Mouse (Mus musculus) gonadal fat pad, adult 2 months (tissue): Measurements from ENCODE around the gene Immt. TPM values are rescaled to one million over a fixed set of nuclear protein-coding genes. Genes with fewer than 3 reads are reported as not detected.
A peak's percentile ranks its signal among the peaks of the same experiment; 100 is the strongest.

Experiments used
- DNase-seq: peaks from one replicate; pipeline ENCODE4 v3.0.0-alpha.2; 2012; ENCODE audit warnings: low read depth
- polyA plus RNA-seq: library from polyadenylated mRNA; depleted of rRNA; stranded (reverse); fragments of >200 nt; gene quantifications from 2 replicates; pipeline ENCODE4 v1.2.3, GENCODE M21; 2012; rRNA removed

Gene Immt
- 65.6 and 66.7 TPM in 2 replicates for polyA plus RNA-seq

- DNase-seq, result peak; percentile 83
Measured at GRCm38 (mm10) chr6:71830690-71831580, at the start of gene Immt. Immt (plus strand) TSS chr6:71831331.

DNA sequence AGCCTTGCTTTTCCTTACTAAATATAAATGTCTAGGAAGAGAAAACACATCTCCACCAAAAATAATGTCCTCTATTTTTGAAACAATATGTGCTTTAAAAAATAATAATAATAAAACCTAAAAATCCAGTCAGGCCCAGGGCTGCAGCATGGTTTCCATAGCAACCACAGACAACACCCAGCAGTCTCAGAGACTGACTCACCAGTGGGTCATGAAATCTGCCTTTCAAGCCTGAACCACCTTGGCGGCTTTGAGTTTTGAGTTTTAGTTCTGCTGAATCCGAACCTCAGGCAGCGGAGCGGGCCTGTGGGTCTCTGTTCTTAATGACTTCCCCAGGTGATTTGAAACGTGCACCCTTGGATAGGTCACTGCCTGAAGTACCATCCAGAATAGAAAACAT is 48.0 kb upstream of the Immt start:
- DNase-seq, result no peak

GRCm38 (mm10) chr6:71788348-71788747 is 42.8 kb upstream of the Immt start:
- DNase-seq, result no peak

GRCm38 (mm10) chr6:71791771-71792170 is 39.4 kb upstream of the Immt start:
- no peak for DNase-seq

GRCm38 (mm10) chr6:71799391-71799790 is 31.7 kb upstream of the Immt start:
- DNase-seq, result no peak

- no peak for DNase-seq
Measured at GRCm38 (mm10) chr6:71801011-71801713, 30.0 kb upstream of the Immt start.

- no peak for DNase-seq
Measured at GRCm38 (mm10) chr6:71801714-71802094, 29.4 kb upstream of the Immt start.

DNA sequence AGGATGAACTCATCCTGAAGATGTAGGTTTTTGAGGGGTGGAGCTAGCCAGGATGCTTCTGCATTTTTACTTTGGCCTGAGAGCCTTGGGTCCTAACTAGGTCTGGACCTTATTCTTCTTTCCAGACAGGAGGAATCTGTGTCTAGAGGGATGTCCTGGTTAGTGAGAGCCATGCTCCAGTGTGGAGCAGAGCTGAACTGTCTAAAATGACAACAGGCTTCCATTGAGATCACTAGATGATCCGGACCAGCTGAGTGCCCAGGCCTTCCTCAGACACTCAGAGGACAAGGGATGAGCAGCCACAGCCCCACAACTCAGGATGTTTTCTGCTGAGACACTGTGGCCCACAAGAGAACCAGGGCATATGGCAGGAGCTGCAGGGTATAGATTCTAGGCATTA is 27.5 kb upstream of the Immt start:
- DNase-seq, result no peak

DNA sequence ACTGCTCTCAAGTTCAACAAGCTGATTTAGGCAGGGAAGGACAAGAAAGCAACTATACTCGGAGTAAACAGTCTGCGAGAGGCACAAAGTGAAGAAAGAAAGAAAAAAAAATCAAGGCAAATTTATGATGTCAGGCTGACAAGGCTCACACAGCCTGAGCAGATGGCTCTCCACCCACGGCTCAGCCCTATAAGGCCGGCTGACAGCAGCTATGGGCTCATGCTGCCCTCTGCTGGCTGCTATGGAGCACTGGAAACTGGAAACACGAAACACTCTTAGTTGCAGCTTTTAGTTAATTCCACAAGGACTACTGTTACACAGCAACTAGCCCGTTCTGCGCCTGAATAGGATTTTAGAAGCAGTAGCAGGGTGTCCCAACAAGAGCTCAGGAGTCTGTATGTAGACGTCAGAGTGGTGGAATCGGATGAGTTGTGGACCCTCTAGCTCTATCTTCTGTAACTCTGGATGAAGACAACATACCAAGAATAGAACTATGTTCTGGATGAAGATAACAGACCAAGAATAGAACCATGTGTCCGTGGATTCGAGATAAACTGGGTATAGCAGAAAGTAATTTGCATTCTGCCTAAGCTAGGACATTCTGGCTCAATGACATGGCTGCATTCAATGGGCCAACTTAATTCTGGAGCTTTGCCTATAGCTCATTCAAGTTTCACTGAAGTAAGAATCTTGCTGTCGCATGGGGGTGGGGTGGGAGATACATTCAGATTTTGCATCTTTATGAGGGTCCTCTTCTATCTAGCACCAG is 26.9 kb upstream of the Immt start:
- no peak for DNase-seq

GRCm38 (mm10) chr6:71806713-71807112 is 24.4 kb upstream of the Immt start:
- DNase-seq, result no peak

DNA sequence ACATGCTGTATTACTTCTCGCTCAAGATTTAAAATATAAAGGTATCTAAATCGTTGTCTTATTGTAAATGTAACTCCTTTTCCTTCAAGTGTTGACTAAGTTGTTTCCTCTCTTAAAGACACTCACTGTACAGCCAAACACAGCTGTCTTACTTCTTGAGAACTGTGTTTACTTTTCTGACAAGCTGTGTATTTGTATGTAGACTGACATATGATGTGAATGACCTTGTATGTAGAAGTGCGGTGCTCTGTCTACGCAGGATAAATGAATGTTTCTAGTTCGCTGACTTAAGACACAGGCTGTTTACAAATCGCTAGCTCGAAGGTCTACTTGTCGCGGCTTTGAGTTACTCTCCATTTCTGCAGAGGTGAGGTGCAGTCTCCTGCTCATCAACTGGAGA is 21.2 kb upstream of the Immt start:
- DNase-seq, result no peak

DNA sequence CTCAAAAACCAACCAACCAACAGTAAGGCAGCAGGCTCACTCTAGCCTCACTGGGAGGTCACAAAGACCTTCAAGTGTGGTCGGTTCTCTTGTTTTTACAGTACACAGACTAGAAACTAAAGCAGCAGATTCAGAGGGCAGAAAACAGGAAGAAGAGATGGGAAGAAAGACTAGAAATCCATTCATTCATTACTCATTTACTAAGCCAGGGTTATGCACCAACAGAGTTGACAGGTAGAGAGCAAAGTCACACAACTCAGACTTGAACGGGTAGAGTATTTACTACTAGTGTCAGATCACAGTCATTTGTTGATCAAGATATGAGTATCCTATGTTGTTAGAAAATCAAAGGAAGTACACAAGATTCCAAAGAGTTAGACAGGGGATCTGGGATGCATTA is 18.3 kb upstream of the Immt start:
- DNase-seq, result no peak

DNA sequence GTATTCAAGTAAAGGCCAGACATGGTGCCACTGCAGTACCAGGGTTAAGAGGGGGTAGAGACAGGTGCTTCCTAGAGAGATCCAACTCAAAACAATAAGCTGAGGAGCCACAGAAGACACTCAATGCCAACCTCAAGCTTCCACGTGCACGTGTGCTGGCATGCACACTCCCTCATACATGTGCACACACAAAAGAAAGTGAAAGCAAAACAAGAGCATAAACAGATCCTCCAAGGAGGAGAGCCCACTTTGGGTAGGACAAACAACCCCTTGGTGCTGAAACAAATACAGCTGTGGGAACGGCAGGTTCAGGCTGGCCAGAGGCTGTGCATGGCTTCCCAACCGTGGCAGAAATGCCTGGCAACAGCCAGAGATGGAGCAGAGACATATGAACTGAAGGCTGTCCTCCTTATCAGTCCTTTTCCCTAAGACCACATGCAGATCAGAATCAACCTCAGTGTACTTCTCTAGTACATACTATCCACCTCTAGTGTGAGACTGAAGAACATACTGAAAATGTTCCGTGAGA is 11.3 kb upstream of the Immt start:
- no peak for DNase-seq

DNA sequence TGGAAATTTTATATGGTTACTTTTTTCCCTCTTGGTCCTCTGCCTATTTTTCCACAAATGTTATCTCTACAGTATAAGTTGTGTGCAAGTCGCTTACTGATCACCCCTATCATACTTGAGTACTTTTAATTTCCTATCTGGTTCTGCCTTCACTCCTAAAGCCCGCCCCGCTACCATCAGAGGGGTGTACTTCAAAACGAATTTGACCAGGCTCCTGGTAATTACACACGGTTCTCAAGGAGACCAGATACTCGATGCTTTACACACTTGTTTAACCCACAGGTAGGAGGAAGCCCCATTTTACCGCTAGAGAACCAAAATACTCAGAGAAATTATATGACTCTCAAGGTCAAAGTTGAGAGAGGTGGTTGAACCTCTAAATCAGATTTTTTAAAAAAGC is 8.0 kb upstream of the Immt start:
- DNase-seq, result no peak

DNA sequence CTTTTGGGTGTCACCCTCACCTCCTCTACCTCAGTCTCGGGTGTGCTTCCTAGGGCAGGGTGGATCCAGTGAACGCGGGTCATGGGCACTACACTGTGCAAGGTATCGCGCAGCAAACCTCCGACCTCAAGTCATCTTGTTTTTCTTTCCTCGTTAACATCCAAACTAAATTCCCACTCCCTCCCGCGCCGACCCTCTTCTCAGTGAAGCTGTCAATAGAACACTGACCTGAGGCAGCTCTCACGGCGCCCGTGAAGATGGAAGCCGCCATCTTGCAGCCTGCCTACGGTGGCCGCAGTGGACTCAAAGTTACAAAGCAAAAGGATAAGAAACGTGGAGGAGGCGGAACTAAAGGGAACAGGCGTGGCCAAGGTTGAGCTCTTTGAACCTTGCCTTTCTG is 7.6 kb upstream of the Immt start:
- DNase-seq, result peak; percentile 68

DNA sequence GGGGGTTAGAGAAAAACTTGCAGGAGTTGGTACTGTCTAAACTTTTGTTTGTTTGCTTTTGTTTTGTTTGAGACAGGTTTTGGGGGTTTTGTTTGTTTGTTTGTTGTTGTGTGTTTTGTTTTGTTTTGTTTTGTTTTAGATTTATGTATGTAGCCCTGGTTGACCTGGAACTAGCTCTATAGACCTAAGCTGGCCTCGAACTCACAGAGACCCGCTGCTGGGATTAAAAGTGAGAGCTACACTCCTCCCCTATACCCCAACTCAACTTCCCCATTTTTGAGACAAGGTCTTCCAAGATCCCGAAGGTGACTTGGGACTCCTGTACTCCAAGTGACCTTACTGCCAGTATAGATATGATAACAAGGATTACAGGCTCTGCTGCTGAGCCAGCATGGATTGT is 7.2 kb upstream of the Immt start:
- no peak for DNase-seq

DNA sequence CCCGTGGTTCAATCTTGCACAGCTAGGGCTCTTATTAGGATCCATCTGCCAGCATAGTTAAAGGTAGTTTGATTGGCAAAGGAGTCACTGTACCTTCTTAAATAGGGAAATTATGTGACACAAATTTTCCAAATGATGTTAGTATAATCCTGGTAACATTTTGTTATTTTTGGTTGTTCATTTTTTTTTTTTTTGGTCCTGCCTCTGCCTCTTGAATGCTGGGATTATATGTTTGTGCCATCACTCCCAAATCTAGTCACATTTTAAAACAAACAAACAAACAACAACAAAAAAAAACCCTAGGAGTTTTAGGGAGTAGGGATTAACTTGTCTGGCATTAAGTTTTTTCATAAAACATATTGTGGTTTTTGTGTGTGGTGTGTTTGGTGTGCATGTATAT is 4.3 kb upstream of the Immt start, which contains the start of gene Mrpl35:
Gene Mrpl35, minus strand, starts transcription at position 101 of the 400 bp plus-strand sequence.
- no peak for DNase-seq

DNA sequence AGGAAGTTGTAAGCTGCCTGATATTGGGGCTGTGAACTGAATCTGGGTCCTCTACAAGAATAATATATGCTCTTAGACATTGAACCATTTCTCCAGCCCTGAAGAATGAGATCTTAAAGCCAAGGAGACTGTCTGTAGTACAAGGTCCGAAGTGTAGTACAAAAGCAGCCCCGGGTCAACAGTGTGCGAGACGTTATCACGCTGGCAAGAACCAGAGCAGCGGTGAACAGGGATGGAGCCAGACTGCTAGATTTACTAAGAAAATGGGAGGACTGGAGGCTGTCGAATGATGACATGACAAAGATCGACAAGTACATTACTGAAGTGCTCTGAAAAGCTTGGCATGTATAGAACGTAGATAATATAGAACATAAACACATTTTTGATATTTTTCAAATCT is 1.4 kb upstream of the Immt start:
- DNase-seq, result no peak

- peak; percentile 77 for DNase-seq
Measured at GRCm38 (mm10) chr6:71831581-71831960, 440 bp downstream of the Immt start.

- no peak for DNase-seq
Measured at GRCm38 (mm10) chr6:71836811-71837210, 5.7 kb downstream of the Immt start.

- no peak for DNase-seq
Measured at GRCm38 (mm10) chr6:71839815-71840214, 8.7 kb downstream of the Immt start.
